Mouse (Mus musculus): ENCODE data around the gene Scn4a.
"Not testable (repeated sequence)": the region's sequence is repeated elsewhere in the genome, so short reads cannot be mapped to it uniquely, and the experiment has no call there.

Scn4a gene

DNA sequence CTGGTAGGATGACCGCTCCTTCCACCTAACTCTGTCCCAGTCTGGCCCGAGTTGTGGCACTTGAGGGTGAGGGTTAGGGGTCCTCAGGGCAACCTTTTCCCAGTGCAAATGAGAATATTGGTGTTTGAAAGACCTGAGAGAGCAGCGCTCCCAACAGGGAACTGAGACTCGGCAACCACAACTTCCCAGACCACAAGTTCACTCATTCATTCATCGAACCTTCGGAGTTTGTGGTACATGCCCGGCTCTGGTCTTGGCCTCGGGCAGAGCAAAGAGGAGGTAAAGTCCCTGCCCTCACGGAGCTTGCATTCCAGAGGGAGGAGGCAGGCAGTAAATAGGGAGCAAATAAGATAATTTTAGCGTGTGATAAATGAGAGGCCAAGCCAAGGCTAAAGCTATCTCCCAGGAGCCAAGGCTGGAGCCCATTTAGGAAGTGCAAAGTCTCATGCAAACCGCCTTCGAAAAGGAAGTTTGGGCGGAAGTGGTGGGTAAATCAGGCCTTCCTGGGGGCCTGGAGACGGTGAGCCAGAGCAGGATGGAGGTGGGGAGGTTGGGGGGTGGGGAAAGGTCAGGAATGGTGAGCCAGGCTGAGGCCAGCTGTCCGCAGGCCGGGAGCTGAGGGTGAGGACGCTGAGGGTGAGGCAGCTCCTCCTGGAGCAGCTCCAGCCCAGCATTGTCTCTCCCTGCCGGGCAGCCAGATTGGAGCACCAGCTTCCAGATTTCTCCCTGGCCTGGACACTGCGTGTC is 2.5 kb upstream of the Scn4a start:
- DNase-seq (ENCODE audit: low read depth, low spot score) = no peak

DNA sequence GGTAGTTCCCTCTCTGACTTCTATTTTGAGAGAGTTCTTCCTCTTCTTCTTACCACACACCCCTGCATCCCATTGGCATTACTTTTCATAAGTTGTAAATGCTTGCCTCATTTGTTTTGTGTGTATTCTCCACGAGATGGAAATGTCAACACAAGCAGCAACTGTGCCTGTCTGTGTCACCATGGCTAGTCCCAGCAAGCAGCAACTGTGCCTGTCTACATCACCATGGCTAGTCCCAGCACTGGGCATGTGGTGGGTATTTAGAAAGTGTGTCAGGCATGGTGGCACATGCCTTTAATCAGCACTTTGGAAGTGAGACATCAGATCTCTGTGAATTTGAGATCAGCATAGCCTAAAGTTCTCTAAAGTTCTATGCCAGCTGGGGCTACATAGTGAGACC is 1.1 kb upstream of the Scn4a start:
- DNase-seq (ENCODE audit: low read depth, low spot score) = no peak

- no peak for DNase-seq (ENCODE audit: low read depth, low spot score)
Measured at GRCm38 (mm10) chr11:106351941-106352340, 1.1 kb downstream of the Scn4a start.

- no peak for DNase-seq (ENCODE audit: low read depth, low spot score)
Measured at GRCm38 (mm10) chr11:106351253-106351652, 1.8 kb downstream of the Scn4a start.

DNA sequence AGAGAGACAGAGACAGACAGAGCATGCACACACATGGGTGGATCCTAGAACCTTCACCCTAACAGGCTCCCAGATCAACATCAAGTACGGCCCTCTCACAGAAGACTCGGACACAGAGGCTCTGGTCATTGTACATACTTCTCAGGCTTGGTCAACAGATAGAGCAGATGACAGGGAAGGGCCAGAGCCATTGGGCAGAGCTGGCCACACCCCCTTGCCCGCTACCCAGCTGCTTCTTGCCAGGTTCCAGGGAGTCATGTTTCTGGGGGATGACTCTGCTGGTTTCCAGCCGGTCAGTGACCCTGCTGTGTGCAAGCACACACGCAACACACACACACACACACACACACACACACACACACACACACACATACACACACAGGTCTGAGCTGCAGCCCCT is 2.2 kb downstream of the Scn4a start:
- no peak for DNase-seq (ENCODE audit: low read depth, low spot score)

DNA sequence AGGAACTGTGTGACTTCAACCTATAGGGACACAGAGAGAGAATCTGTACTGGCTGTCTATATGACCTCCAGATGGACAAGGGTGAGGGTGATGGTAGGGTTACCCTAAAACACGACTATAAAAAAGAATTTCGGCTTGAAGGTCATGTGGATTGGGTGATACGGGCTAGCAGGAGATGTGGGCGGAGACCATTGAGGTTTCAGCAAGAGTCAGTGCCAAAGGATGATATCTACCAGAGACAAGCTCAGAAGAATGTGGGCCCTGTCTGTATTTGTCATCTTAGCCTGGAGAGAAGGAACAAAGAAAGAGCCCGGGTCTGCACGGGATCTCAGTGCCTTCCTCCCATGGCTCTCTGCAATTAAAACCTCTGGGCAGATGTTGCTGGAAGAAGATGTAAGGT is 3.3 kb downstream of the Scn4a start:
- DNase-seq (ENCODE audit: low read depth, low spot score) = no peak

DNA sequence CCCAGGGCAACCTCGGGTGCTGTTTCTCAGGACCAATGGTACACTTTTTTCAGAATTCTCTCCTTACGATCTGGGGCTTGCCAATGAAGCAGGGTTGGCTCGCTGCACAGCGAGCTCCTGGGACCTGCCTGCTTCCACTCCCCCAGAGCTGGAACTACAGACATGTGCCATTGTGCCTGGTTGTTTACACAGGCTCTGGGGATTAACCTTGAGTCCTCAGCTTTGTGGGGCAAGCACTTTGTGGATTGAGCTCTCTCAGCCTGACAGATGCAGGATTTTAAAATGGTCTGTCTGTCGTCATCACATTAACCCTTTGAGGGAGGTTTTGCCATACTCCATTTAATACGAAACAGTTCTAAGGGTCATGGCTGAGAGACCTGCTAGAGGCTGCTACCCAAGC is 8.2 kb downstream of the Scn4a start:
- no peak for DNase-seq (ENCODE audit: low read depth, low spot score)

DNA sequence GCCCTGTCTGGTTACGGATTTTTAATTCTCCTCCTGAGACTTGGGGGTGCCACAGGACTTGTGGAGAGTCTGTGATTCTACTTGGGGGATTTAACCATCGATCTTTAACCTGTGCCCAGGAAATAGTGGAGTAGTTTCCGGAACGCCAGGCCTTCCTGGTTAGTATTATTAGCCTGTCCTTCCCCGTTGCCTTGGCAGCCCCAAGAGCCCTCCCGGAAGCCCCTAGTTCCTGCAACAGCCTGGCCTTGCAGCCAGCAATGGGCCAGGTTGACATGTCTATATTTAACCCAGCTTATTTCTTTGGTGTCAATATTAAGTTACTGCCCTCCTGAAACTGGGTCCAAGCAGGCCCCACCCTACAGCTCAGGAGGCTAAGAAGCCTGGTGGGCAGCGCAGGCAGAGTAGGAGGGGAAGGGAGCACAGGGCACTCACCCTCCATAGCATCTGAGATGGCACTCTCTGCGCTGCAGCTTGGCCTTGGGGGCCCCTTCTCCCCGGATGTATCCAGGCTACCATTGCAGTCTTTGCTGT is 12.0 kb downstream of the Scn4a start:
- DNase-seq (ENCODE audit: low read depth, low spot score) = no peak

GRCm38 (mm10) chr11:106339323-106339722 is 13.8 kb downstream of the Scn4a start:
- not testable (repeated sequence) for DNase-seq (ENCODE audit: low read depth, low spot score)

DNA sequence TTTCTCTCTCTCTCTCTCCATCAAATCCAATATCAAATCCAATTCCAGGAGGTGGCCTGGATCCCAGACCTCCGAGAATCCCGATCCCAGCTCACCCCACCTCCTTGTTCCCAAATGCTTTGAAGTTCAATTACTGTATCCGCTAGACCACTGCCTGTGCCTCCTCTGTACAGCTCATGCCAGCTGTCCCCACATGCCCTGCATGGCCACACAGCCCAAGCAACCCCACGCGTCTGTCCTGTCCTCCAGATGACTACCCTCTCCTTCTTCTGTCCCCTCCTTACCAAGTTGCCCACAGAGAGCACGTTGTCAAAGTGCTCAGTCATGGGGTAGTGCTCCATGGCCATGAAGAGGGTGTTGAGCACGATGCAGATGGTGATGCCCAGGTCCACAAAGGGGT is 14.2 kb downstream of the Scn4a start:
- no peak for DNase-seq (ENCODE audit: low read depth, low spot score)

- no peak for DNase-seq (ENCODE audit: low read depth, low spot score)
Measured at GRCm38 (mm10) chr11:106338029-106338428, 15.1 kb downstream of the Scn4a start.

- no peak for DNase-seq (ENCODE audit: low read depth, low spot score)
Measured at GRCm38 (mm10) chr11:106334066-106334465, 19.0 kb downstream of the Scn4a start.

DNA sequence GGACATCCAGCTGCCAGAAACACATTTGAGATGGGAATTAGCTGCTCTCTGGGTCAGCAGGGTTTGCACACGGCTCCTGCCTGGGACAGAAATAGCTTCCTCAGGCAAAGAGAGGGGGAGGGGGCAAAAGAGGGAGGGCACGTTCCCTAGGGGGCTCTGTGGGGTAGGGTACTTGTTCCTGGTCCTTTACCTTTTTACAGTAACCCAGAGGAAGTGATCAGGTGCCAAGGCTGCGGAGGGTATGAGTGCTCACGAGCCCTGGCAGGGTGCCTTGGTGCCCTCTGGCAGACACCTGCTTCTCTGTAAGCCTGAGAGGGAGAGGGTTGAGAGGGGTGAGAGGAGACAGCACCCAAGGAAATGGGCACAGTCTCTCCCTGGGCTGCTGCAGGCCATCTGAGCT is 20.6 kb downstream of the Scn4a start:
- no peak for DNase-seq (ENCODE audit: low read depth, low spot score)

- DNase-seq (ENCODE audit: low read depth, low spot score) = no peak
Measured at GRCm38 (mm10) chr11:106329682-106330081, 23.4 kb downstream of the Scn4a start.

- DNase-seq (ENCODE audit: low read depth, low spot score) = no peak
Measured at GRCm38 (mm10) chr11:106329128-106329527, 24.0 kb downstream of the Scn4a start.

DNA sequence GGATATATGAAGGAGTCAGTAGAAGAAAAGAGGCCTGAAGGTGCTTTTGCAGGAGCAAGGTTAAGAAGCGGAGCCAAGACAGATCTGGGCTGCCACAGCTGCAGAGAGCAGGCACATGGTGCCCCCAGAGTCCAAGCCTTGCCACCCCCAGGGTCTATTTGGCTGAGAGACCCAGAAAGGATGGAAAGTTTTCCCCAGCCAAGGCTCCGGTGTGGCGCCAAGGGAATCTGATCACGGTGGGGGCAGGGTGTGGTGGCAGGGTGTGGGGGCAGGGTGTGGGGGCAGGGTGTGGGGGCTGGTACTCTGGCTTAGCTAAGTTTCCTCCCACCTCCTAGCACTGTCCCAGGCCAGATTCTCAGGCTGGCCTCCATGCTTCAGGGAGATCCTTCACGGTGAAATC is 24.6 kb downstream of the Scn4a start:
- DNase-seq (ENCODE audit: low read depth, low spot score) = no peak

DNA sequence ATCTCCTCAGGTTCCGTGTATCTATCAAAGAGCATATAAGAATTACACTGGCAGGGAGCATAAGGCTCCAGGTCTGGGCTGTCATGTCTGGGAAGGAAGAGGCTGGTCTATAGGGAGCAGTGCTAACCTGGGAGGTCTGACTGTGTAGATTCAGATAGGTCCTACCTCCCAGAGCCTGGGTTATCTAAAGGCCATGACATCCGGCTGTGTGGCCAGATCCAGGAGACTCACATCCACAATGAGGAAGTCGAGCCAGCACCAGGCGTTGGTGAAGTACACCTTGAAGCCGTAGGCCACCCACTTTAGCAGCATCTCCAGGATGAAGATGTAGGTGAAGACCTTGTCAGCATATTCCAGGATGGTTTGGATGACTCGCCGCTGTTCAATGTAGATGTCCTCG is 26.6 kb downstream of the Scn4a start:
- DNase-seq (ENCODE audit: low read depth, low spot score) = no peak

- DNase-seq (ENCODE audit: low read depth, low spot score) = peak; percentile 32
Measured at GRCm38 (mm10) chr11:106325566-106326206, 27.4 kb downstream of the Scn4a start.

GRCm38 (mm10) chr11:106324858-106325257 is 28.2 kb downstream of the Scn4a start:
- DNase-seq (ENCODE audit: low read depth, low spot score) = no peak

DNA sequence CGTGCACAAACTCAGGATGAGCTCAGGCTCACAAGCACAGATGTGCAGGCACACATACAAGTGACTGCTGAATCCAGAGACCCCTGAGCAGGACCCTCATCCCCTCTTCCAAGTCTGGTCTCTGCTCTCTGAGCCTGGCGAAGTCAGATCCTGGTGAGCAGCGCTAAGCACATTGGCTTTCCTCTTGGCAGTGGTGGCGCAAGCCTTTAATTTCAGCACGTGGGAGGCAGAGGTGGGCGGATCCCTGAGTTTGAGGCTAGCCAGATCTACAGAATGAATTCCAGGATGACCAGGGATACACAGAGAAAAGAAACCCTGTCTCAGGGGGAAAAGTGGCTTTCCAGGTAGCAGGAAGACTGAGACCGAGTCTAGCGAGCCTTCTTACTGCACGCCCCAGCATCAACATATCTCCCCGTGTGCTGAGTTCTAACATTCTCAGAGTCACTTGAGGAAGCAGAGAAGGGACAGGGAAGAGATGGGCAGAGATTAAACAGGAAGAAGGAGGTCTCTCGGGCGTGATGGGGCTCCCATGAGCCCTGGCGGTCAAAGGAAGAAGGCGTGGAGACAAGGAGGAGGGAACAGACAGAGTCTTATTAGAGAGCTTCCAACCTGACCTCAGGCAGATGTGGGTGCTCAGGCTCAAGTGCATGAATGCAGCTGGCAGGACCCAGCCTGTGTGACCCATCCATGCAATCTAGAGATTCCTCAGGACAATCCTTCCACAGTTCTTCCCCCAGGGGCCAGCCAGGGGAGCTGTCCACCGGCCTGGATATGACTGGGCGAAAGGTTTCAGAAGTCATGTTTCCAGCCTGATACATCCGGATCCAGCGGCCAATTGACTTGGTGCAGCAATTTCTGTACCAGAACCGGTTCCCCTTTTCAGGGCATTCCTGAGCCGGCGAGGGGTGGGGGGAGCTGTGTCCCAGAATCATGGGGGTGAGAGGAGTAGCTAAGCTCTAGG is 34.4 kb downstream of the Scn4a start:
- DNase-seq (ENCODE audit: low read depth, low spot score) = no peak

DNA sequence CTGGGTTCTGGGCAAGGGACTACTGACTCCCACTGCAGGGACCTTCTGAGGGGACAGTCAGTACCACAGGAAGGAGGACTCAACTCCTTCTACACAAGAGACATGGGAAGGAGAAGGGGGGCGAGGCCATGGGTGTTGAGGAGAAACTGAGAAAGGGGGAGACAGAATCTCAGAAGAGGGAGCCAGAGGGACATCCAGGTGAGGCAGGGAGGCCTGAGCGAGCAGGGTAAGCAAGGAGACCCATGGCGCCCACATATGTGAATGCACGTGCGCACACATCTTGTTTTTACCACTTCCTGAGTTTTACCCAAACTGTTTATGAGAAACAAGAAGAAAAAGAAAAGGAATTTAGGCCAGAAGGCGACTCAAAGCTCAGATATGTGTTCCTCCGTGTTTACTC is 35.3 kb downstream of the Scn4a start:
- DNase-seq (ENCODE audit: low read depth, low spot score) = no peak

DNA sequence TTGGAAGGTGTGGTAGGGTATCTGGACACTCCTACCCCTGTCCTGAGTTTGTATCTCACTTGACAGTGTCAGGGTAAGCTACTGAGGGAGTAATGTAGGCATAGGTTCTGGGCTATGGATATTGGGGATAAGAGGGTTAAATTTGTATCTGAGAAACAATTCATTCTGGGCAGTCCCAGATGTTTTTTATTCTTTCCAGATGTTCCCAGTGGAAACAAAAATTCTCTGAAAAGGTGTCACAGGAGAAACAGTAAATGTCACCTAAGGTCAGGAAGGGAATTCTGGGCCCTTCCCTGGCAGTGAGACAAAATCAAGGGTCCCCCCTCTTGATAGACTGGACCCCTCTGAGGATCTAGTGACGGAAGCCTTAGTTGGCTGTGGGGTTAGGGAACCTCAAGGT is 36.7 kb downstream of the Scn4a start:
- DNase-seq (ENCODE audit: low read depth, low spot score) = no peak
